Mouse (Mus musculus): Measurements from ENCODE around the gene Rsph14. TPM values are rescaled to one million over a fixed set of nuclear protein-coding genes. Genes with fewer than 3 reads are reported as not detected.

The Rsph14 gene
- polyA plus RNA-seq, 1 experiment, result not detected

- TF ChIP-seq CEBPB (IDR thresholded peaks at IDR 0.05; ENCODE audit: low read depth), result no peak
- TF ChIP-seq CTCF (IDR thresholded peaks at IDR 0.05; ENCODE audit: control insufficient read depth, insufficient read depth, insufficient read length), result no peak
- no peak for TF ChIP-seq MYOD1 (IDR thresholded peaks at IDR 0.05; ENCODE audit: control insufficient read depth, insufficient read length, low read depth)
- TF ChIP-seq USF1 (IDR thresholded peaks at IDR 0.05; ENCODE audit: low read depth), result no peak
- TF ChIP-seq FOSL1 (IDR thresholded peaks at IDR 0.05; ENCODE audit: insufficient read depth, low read length, poor library complexity, severe bottlenecking), result no peak
- no peak for TF ChIP-seq MAX (IDR thresholded peaks at IDR 0.05)
- TF ChIP-seq MYOG (IDR thresholded peaks at IDR 0.05; ENCODE audit: control insufficient read depth, extremely low read depth, insufficient read length), result no peak
- Histone ChIP-seq H3K36me3 (ENCODE audit: control insufficient read depth, insufficient read depth) (no peaks in the 10 kb centered on the region), H3ac (ENCODE audit: control insufficient read depth, insufficient read length, low read depth) (no peak overlapping the region), H3K79me3 (ENCODE audit: low read depth) (no peaks in the 10 kb centered on the region), H3K79me2 (ENCODE audit: control insufficient read depth, insufficient read depth) (no peaks in the 10 kb centered on the region), H3K27me3 (ENCODE audit: control insufficient read depth, insufficient read depth, insufficient read length) (peaks cover 13% of the 10 kb centered on the region), H3K4me3 (ENCODE audit: insufficient read depth, poor library complexity, severe bottlenecking) (no peak overlapping the region)
Observed at GRCm38 (mm10) chr10:74930541-74930940, 101.8 kb downstream of the Rsph14 start.

- H3K79me2 ChIP-seq (ENCODE audit: control insufficient read depth, insufficient read depth), result no peaks in the 10 kb centered on the region
Observed at GRCm38 (mm10) chr10:74929578-74929977, 102.8 kb downstream of the Rsph14 start.

GRCm38 (mm10) chr10:74928276-74928675 is 104.1 kb downstream of the Rsph14 start:
- no peaks in the 10 kb centered on the region for H3K79me3 ChIP-seq (ENCODE audit: low read depth)
- peaks cover 12% of the 10 kb centered on the region for H3K27me3 ChIP-seq (ENCODE audit: control insufficient read depth, insufficient read depth, insufficient read length)
- TF ChIP-seq MYOD1 (IDR thresholded peaks at IDR 0.05; ENCODE audit: control insufficient read depth, insufficient read length, low read depth) (no peak), MAX (IDR thresholded peaks at IDR 0.05) (no peak), MYOG (IDR thresholded peaks at IDR 0.05; ENCODE audit: control insufficient read depth, extremely low read depth, insufficient read length) (no peak), FOSL1 (IDR thresholded peaks at IDR 0.05; ENCODE audit: insufficient read depth, low read length, poor library complexity, severe bottlenecking) (no peak), CEBPB (IDR thresholded peaks at IDR 0.05; ENCODE audit: low read depth) (no peak), CTCF (IDR thresholded peaks at IDR 0.05; ENCODE audit: control insufficient read depth, insufficient read depth, insufficient read length) (no peak), USF1 (IDR thresholded peaks at IDR 0.05; ENCODE audit: low read depth) (no peak)
- H3K36me3 ChIP-seq (ENCODE audit: control insufficient read depth, insufficient read depth), result no peaks in the 10 kb centered on the region
- H3K79me2 ChIP-seq (ENCODE audit: control insufficient read depth, insufficient read depth), result no peaks in the 10 kb centered on the region
- H3ac ChIP-seq (ENCODE audit: control insufficient read depth, insufficient read length, low read depth), result no peak overlapping the region
- H3K4me3 ChIP-seq (ENCODE audit: insufficient read depth, poor library complexity, severe bottlenecking), result no peak overlapping the region

More at GRCm38 (mm10) chr10:74929578-74929977, 102.8 kb downstream of the Rsph14 start:
- H3K4me3 ChIP-seq (ENCODE audit: insufficient read depth, poor library complexity, severe bottlenecking), result no peak overlapping the region
- TF ChIP-seq USF1 (IDR thresholded peaks at IDR 0.05; ENCODE audit: low read depth) (no peak), CTCF (IDR thresholded peaks at IDR 0.05; ENCODE audit: control insufficient read depth, insufficient read depth, insufficient read length) (peak; percentile 7)
- H3ac ChIP-seq (ENCODE audit: control insufficient read depth, insufficient read length, low read depth), result no peak overlapping the region
- no peaks in the 10 kb centered on the region for H3K79me3 ChIP-seq (ENCODE audit: low read depth)
- H3K27me3 ChIP-seq (ENCODE audit: control insufficient read depth, insufficient read depth, insufficient read length), result peaks cover 13% of the 10 kb centered on the region
- no peaks in the 10 kb centered on the region for H3K36me3 ChIP-seq (ENCODE audit: control insufficient read depth, insufficient read depth)

- Histone ChIP-seq H3K79me2 (ENCODE audit: control insufficient read depth, insufficient read depth) (no peaks in the 10 kb centered on the region), H3ac (ENCODE audit: control insufficient read depth, insufficient read length, low read depth) (no peak overlapping the region), H3K27me3 (ENCODE audit: control insufficient read depth, insufficient read depth, insufficient read length) (peaks cover 6% of the 10 kb centered on the region), H3K36me3 (ENCODE audit: control insufficient read depth, insufficient read depth) (no peaks in the 10 kb centered on the region), H3K4me3 (ENCODE audit: insufficient read depth, poor library complexity, severe bottlenecking) (no peak overlapping the region), H3K79me3 (ENCODE audit: low read depth) (no peaks in the 10 kb centered on the region)
- no peak for TF ChIP-seq MAX (IDR thresholded peaks at IDR 0.05)
- peak; percentile 36 for TF ChIP-seq CTCF (IDR thresholded peaks at IDR 0.05; ENCODE audit: control insufficient read depth, insufficient read depth, insufficient read length)
Observed at GRCm38 (mm10) chr10:74925324-74925723, 107.1 kb downstream of the Rsph14 start.

GRCm38 (mm10) chr10:74924274-74924673 is 108.1 kb downstream of the Rsph14 start:
- peaks cover 6% of the 10 kb centered on the region for H3K27me3 ChIP-seq (ENCODE audit: control insufficient read depth, insufficient read depth, insufficient read length)
- no peak overlapping the region for H3ac ChIP-seq (ENCODE audit: control insufficient read depth, insufficient read length, low read depth)
- no peaks in the 10 kb centered on the region for H3K36me3 ChIP-seq (ENCODE audit: control insufficient read depth, insufficient read depth)
- TF ChIP-seq CTCF (IDR thresholded peaks at IDR 0.05; ENCODE audit: control insufficient read depth, insufficient read depth, insufficient read length), result no peak
- no peak for TF ChIP-seq CEBPB (IDR thresholded peaks at IDR 0.05; ENCODE audit: low read depth)
- no peak for TF ChIP-seq MYOD1 (IDR thresholded peaks at IDR 0.05; ENCODE audit: control insufficient read depth, insufficient read length, low read depth)
- no peak for TF ChIP-seq MYOG (IDR thresholded peaks at IDR 0.05; ENCODE audit: control insufficient read depth, extremely low read depth, insufficient read length)
- no peak for TF ChIP-seq MAX (IDR thresholded peaks at IDR 0.05)
- no peak for TF ChIP-seq FOSL1 (IDR thresholded peaks at IDR 0.05; ENCODE audit: insufficient read depth, low read length, poor library complexity, severe bottlenecking)
- no peak for TF ChIP-seq USF1 (IDR thresholded peaks at IDR 0.05; ENCODE audit: low read depth)
- no peak overlapping the region for H3K4me3 ChIP-seq (ENCODE audit: insufficient read depth, poor library complexity, severe bottlenecking)
- H3K79me2 ChIP-seq (ENCODE audit: control insufficient read depth, insufficient read depth), result no peaks in the 10 kb centered on the region
- no peaks in the 10 kb centered on the region for H3K79me3 ChIP-seq (ENCODE audit: low read depth)

- no peaks in the 10 kb centered on the region for H3K79me2 ChIP-seq (ENCODE audit: control insufficient read depth, insufficient read depth)
- H3K27me3 ChIP-seq (ENCODE audit: control insufficient read depth, insufficient read depth, insufficient read length), result no peaks in the 10 kb centered on the region
- H3ac ChIP-seq (ENCODE audit: control insufficient read depth, insufficient read length, low read depth), result no peak overlapping the region
- no peak overlapping the region for H3K4me3 ChIP-seq (ENCODE audit: insufficient read depth, poor library complexity, severe bottlenecking)
- TF ChIP-seq MYOD1 (IDR thresholded peaks at IDR 0.05; ENCODE audit: control insufficient read depth, insufficient read length, low read depth) (peak; percentile 17), MAX (IDR thresholded peaks at IDR 0.05) (no peak), FOSL1 (IDR thresholded peaks at IDR 0.05; ENCODE audit: insufficient read depth, low read length, poor library complexity, severe bottlenecking) (no peak), CTCF (IDR thresholded peaks at IDR 0.05; ENCODE audit: control insufficient read depth, insufficient read depth, insufficient read length) (peak; percentile 65), USF1 (IDR thresholded peaks at IDR 0.05; ENCODE audit: low read depth) (no peak), MYOG (IDR thresholded peaks at IDR 0.05; ENCODE audit: control insufficient read depth, extremely low read depth, insufficient read length) (no peak), CEBPB (IDR thresholded peaks at IDR 0.05; ENCODE audit: low read depth) (no peak)
- H3K36me3 ChIP-seq (ENCODE audit: control insufficient read depth, insufficient read depth), result no peaks in the 10 kb centered on the region
- no peaks in the 10 kb centered on the region for H3K79me3 ChIP-seq (ENCODE audit: low read depth)
Observed at GRCm38 (mm10) chr10:74922763-74923162, 109.6 kb downstream of the Rsph14 start.

All from C2C12 (cell line).